Mouse (Mus musculus): Measurements from ENCODE around the gene Lcp1. TPM values are rescaled to one million over a fixed set of nuclear protein-coding genes. Genes with fewer than 3 reads are reported as not detected.

Lcp1 gene
- polyA plus RNA-seq, 1 experiment = 18.4 TPM

- WGBS = 76% methylated on average over 9 of the region's 9 CpGs
- no peak for DNase-seq (ENCODE audit: low read depth, low spot score)
Measured at GRCm38 (mm10) chr14:75174731-75175555, 44.0 kb downstream of the Lcp1 start.

DNA sequence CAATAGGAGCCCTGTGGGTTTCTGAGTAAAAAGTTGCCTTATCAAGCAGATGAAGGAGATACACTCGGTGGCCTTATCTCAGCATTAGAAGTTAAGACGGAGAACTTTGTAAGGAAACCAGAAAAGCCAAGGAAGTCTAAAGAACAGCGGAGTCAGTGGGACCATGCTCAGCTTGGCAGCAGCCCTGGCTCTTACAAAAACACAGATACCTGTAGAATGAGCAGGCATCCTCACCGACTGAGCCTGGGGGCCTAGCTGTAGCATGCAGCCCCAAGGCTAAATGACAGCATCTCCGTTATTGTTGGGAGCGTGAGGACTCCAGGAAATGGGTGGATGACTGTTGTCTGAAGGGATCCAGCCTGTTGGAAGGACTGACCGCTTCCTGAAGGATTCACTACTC, 44.9 kb downstream of the Lcp1 start:
- WGBS = 82% methylated on average over 7 of the region's 7 CpGs
- no peak for DNase-seq (ENCODE audit: low read depth, low spot score)

- no peak for DNase-seq (ENCODE audit: low read depth, low spot score)
- 60% methylated on average over 4 of the region's 4 CpGs for WGBS
Measured at GRCm38 (mm10) chr14:75176425-75177045, 45.6 kb downstream of the Lcp1 start.

- 73% methylated on average over 3 of the region's 3 CpGs for WGBS
- DNase-seq (ENCODE audit: low read depth, low spot score) = no peak
Measured at GRCm38 (mm10) chr14:75177400-75177799, 46.5 kb downstream of the Lcp1 start.

DNA sequence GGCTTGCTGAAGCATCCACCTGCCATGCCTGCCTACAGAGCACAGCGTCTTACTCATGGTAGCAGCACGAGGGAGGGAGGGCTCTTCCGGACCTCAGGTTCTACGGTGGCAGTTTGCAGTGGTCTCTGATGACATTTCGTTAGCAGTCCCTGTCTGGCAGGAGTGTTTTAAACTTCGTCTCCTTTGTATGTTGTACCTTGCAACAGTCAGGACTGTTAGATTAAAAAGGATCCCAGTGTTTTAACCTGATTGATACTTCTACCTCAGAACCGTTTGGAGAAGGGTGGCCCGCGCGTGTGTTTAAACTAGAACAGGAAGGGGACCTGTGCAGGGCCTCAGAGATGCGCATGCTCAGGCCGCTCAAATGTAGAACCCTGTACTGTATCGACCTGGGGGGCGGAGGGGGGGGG, 47.5 kb downstream of the Lcp1 start:
- DNase-seq (ENCODE audit: low read depth, low spot score) = no peak
- 72% methylated on average over 14 of the region's 14 CpGs for WGBS

DNA sequence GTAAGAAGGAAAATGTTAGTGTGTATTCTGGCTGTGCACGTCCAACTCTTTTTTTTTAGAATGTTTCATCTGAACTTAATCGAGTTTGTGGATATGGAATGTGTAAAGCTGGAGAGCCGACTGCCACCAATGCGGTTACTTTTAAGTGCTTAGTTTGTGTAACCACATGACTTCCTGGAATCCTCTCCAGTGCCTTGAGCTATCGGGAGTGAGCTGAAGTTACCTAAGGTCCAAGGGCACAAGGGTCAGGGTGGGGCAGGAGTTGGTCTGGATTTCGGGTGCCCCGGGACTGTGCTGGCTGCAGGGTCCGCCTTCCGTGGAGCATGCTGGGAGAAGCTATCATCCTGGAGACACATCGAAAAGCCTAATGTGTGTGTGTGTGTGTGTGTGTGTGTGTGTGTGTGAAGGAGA, 47.9 kb downstream of the Lcp1 start:
- no peak for DNase-seq (ENCODE audit: low read depth, low spot score)
- 46% methylated on average over 10 of the region's 10 CpGs for WGBS

DNA sequence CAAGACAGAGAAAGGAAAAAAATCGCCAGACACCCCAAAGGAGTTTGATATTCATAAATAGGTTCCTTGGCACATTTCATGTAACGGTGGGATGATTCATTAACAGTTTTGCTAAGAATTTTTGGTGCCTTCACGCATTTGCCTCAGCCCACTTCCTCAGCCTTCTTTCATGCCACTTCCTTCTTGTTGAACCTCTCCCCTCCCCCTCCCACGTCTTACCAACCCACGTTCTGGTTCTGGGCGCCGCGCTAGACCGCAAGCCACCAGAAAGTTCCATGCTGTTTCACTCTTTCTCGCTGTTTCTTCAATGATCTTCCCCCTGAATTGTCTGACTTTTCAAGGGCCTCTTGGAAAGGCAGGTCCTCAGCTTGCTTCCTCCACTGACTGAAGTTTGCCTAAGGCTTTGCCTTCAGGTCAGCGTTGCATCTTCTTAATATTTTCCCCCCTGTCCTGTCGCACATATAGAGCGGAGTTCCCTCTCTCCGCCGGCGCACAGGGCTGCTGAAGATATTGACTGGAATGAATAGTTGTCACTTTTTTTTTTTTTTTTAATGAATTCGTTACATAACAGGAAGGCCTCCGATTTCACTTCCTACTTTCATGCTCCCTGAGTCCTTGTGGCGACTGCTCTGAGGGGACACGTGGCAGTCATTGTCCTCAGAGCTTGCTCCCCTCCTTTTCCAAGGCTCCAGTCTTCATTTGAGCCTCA, 48.5 kb downstream of the Lcp1 start:
- no peak for DNase-seq (ENCODE audit: low read depth, low spot score)
- WGBS = 79% methylated on average over 20 of the region's 20 CpGs

DNA sequence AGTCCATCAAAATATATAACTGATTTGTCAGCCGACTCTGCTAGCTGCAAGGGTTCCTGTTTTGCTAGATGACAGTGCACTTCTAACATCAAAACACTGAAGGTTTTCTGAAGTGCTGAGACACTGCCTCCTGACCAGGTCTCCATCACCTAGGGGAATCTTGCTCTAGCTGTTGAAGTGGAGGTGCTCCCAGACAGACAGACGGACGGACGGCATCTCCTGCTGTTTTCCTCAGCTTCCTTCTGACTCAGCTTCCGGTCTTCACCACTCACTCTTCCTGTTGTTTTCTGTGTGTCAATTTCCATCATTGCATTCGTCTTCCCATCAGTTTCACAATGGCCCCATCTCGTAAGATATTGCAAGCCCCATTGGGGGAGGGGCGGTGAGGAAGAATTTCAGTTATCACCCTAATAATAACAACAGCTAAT, 49.7 kb downstream of the Lcp1 start:
- no peak for DNase-seq (ENCODE audit: low read depth, low spot score)
- WGBS = 82% methylated on average over 8 of the region's 8 CpGs

DNA sequence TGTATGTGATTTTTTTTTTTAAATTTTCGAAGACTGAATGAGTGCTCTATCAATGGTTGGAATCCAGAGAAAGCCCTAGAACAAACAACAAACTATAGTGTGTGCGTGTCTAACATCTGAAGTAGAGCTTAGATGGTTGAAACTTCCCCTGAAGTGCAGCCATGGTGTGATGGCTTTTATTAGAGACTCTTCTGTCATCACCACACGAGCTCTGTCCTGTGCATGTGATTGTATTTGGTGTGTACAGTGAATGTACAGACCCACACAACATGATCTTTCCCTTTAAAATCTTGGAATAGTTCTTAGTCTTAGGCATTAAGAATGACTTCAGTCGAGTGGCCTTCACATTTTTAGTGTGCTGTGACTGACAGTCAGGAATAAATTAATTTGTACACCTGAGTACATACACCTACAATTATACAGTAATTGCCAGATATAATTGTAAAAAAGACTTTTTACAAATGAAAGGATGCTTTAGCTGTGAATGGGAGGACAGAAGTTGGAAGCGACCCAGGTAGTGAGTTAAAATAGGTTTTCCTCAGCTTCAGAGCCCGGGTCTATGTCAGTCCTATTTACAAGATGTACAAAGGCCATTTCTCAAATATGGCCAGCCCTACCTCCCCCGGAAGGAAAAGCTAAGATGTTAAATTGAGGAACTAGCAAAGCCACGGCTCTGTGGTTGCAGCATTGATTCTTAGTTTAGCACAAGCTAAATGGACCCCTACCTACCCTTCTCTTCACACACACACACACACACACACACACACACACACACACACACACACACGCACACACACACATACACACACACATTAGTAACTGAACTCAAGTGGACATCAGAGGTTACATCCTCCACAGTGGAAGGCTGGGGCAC, 50.4 kb downstream of the Lcp1 start:
- WGBS = 62% methylated on average over 9 of the region's 9 CpGs
- DNase-seq (ENCODE audit: low read depth, low spot score) = no peak

- DNase-seq (ENCODE audit: low read depth, low spot score) = no peak
- 40% methylated on average over 4 of the region's 4 CpGs for WGBS
Measured at GRCm38 (mm10) chr14:75182378-75182777, 51.5 kb downstream of the Lcp1 start.

DNA sequence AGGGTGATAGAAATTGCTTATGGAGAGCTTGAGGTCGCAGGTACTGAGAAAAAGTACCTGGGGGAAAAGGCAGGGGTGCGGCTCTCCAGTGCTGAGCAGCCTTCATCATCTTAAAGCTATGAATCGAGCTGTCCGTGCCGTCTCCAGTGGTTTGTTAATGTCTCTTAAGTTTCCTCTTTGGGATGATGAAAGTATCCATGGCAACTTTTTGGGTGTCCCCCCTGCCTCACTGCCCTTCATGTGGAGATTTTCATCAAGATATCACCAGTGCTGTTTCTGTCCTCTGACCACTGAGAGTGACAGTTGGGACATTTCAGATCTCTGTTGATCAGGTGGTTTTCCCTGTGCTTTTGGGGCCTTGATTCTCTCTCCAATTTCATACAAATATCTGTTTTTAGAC, 51.9 kb downstream of the Lcp1 start:
- 85% methylated on average over 5 of the region's 5 CpGs for WGBS
- DNase-seq (ENCODE audit: low read depth, low spot score) = no peak

DNA sequence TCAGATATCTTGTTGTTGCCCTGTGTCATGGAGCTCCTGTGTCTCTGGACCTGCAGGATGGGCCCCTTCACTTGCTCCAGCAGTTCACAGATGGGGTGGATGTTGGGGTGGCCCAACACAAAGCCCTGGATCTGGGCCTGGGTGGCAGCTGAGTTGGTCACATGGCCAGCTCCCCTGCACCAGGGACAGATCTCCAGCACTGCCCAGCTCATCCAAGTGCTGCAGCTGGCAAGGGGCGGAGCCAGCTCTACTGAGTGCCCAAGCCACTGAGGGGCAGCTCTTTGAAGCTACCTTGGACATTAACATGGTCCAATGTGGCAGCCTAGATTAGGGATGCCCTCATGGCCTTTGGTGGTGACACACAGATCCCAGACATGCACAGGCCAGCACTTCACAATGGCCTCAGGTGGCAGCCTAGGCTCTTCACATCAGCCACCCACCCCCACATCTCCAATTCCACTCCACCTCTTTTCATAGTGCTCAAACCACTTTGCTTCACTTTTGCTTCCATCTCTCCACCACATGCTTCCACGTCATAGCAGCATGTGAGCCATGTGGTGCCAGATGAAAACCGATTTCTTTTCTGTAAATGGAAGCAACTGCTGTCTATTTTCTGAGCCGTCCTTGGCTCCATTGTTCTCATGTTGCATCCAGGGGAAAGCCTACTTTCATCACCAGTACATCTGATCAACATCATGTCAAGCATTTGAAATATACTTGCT, 53.3 kb downstream of the Lcp1 start:
- WGBS = 77% methylated on average over 4 of the region's 4 CpGs
- no peak for DNase-seq (ENCODE audit: low read depth, low spot score)

- no peak for DNase-seq (ENCODE audit: low read depth, low spot score)
- 44% methylated on average over 5 of the region's 5 CpGs for WGBS
Measured at GRCm38 (mm10) chr14:75185796-75186594, 55.1 kb downstream of the Lcp1 start.

DNA sequence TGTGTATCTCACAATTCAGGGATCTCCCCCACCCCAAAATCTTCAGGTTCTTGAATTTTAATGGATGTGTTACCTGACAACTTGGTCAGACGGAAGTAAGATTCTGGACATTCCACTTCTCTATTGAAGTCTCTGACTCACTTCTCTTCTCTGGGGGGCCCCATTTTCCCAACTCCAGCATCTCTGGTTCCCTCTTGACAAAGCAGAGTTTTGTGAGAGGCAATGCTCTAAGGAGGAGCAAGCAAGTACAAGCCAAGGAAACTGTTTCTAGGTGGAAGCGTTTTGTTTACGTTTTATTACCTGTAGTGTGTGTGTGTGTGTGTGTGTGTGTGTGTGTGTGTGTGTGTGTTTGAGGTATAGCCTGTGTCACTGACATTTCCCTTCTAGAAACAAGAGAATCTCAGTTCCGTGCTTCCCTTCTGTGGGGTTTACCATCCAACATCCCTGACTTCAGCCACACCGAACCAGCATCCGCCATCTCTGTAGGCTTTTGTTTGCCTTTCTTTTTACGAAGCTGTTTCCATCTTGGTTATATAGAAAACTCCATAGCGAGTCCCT, 56.0 kb downstream of the Lcp1 start:
- 71% methylated on average over 8 of the region's 8 CpGs for WGBS
- DNase-seq (ENCODE audit: low read depth, low spot score) = no peak

DNA sequence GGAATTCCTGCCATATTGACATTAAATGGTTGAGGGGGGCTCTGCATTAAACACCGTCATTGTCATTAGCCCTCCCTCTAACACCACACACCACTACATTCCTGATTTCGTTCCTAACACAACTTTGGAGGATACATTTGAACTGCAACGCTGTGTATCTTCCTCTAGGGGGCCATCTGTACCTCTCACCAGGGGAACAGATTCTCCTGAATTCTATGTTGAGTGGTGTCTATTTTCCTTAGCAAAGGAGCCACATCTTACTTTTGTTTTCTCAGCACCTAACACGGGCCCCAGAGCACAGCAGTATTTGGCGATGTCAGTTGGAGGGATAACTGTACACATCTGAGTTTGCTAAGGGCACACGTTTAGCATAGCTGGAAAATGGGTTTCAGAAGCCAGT, 57.6 kb downstream of the Lcp1 start:
- no peak for DNase-seq (ENCODE audit: low read depth, low spot score)
- WGBS = 67% methylated on average over 6 of the region's 6 CpGs

DNA sequence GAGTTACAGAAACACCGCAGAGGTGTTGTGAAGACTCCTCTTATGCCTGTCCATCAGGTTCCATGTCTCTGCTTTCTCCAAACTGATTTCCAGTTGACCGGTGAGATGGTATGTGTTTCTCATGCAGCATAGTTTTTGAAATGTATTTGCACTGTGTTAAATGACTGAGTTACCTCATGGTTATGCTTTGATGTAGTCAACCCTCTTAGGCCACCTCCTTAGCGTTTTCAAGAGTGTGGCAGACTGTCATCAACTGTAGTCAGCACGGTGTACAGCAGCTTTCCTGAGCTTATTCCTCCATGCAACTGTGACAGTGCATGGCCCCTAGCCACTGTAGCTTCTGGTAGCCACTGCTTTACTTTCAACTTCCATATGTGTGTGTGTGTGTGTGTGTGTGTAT, 58.1 kb downstream of the Lcp1 start:
- 84% methylated on average over 4 of the region's 4 CpGs for WGBS
- DNase-seq (ENCODE audit: low read depth, low spot score) = no peak

DNA sequence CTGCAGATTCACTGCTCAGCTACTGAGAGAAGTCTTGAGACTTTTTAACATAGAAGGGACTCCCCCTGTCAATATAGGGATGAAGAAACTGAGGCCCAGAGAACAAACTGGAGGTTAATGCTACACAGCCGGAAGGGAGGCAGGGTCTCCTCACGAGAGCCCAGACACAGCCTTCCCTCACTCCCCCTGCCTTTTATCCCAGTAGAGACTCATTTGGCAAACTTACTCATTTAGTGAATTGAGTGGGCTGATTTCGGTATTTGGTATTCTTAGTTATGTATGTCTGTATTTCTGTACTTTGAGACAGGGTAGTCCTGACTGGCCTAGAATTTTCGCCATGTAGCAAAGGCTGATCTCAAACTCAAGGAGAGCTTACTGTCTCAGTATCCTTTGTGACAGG, 59.8 kb downstream of the Lcp1 start:
- WGBS = 86% methylated on average over 4 of the region's 4 CpGs
- no peak for DNase-seq (ENCODE audit: low read depth, low spot score)

DNA sequence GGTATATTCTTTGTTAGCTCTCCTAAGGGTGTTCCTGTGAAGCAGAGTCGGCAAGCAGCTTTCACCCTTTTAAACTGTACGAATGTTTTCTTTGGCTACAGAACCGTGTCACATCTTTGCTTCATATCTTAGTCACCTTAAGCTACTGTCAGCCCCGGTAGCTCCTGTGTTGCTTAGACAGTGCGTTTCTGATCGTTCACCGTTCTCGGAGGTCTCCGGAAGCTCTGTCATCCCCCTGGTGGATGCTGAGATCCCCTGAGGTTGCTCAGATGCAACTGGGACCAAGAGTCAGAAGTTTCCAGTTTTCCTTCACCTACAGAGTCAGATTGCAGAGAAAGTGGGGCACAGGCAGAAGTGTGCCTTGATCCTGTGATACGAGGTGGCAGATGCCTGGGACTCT, 61.5 kb downstream of the Lcp1 start:
- DNase-seq (ENCODE audit: low read depth, low spot score) = no peak
- WGBS = 82% methylated on average over 10 of the region's 10 CpGs
